ENCODE assay signal across 45 mouse cellular contexts in the genomic region with DNA sequence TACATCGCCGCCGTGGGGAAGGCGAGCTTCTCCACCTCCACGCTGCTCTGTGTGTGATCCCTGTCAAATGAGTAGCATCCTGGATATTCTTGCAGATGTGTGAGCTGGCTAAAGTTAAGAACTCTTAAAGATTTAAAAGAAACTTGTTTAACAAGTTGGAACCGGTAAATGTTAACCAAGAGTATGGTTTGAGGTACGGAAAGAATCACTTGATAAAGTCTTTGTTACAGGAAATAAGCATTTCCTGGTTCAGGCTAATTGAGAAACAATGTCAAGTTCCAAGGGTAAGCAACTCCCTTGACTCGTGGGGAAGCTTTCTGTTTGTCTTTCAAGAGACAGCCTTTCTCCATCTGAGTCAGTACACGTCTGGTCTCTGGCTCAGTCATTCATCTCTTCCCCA. TPM values are rescaled to one million over a fixed set of nuclear protein-coding genes. Genes with fewer than 3 reads are reported as not detected.
"Had no signal": no experiment of that assay in that cellular context is flagged by ENCODE, and none has a peak within 500 bp of the region (broad histone marks: within the 10 kb centered on the region; RNA-seq: fewer than 3 reads in every experiment).

Tmprss11g (minus strand) TSS at position 101 of the 400 bp plus-strand sequence.

- H3K36me3 ChIP-seq: heart, embryonic 10.5 days; heart, embryonic 12.5 days; hindbrain, embryonic 13.5 days; hindbrain, embryonic 15.5 days; kidney, embryonic 15.5 days; limb, embryonic 13.5 days; limb, embryonic 15.5 days; liver, embryonic 12.5 days had no signal

- H3K27me3 ChIP-seq: heart, embryonic 12.5 days; hindbrain, embryonic 13.5 days; hindbrain, embryonic 15.5 days; kidney, embryonic 15.5 days; limb, embryonic 13.5 days; limb, embryonic 15.5 days; liver, embryonic 12.5 days had no signal

- H3K4me3 ChIP-seq: gastrocnemius, adult 2 months; heart, embryonic 10.5 days; heart, embryonic 12.5 days; hindbrain, embryonic 13.5 days; hindbrain, embryonic 15.5 days; kidney, embryonic 15.5 days; limb, embryonic 13.5 days; limb, embryonic 15.5 days; liver, embryonic 12.5 days had no signal

- H3K27ac ChIP-seq: gastrocnemius, adult 2 months; heart, embryonic 10.5 days; hindbrain, embryonic 13.5 days; hindbrain, embryonic 15.5 days; hindbrain, postnatal 0 days; kidney, embryonic 15.5 days; kidney, postnatal 0 days; limb, embryonic 13.5 days; limb, embryonic 15.5 days; liver, embryonic 12.5 days; liver, embryonic 14.5 days had no signal

- H3K4me1 ChIP-seq: heart, embryonic 10.5 days; heart, embryonic 12.5 days; hindbrain, embryonic 13.5 days; hindbrain, embryonic 15.5 days; kidney, embryonic 15.5 days; limb, embryonic 13.5 days; limb, embryonic 15.5 days; liver, embryonic 12.5 days had no signal

- H3K9ac ChIP-seq: heart, embryonic 12.5 days; hindbrain, embryonic 13.5 days; hindbrain, embryonic 15.5 days; kidney, embryonic 15.5 days; limb, embryonic 13.5 days; limb, embryonic 15.5 days; liver, embryonic 12.5 days; liver, embryonic 14.5 days had no signal

- DNase-seq: gastrocnemius, adult 2 months; gastrocnemius, postnatal 10 days; gastrocnemius, postnatal 25 days; heart, adult 18-20 months; heart, postnatal 10 days; kidney, adult 11 months; kidney, adult 2 months; kidney, adult 9 months; kidney, postnatal 14 days; kidney, postnatal 36 days; layer of hippocampus, adult 9-11 months; layer of hippocampus, postnatal 36 days; left cerebral cortex, postnatal 4 days had no signal

- H3K4me2 ChIP-seq: heart, embryonic 12.5 days; hindbrain, embryonic 13.5 days; hindbrain, embryonic 15.5 days; kidney, embryonic 15.5 days; limb, embryonic 13.5 days; limb, embryonic 15.5 days; liver, embryonic 12.5 days had no signal

- ATAC-seq: hindbrain, postnatal 0 days; intestine, embryonic 16.5 days; liver, embryonic 12.5 days had no signal

- H3K9me3 ChIP-seq: heart, embryonic 10.5 days; heart, embryonic 12.5 days; hindbrain, embryonic 13.5 days; hindbrain, embryonic 15.5 days; kidney, embryonic 15.5 days; limb, embryonic 13.5 days; limb, embryonic 15.5 days had no signal

RNA-seq across cellular contexts. Expression of gene Tmprss11g, which starts in this region (rescaled TPM):
- total RNA-seq: gastrocnemius, adult 2 months; gastrocnemius, postnatal 10 days; gastrocnemius, postnatal 25 days; gastrocnemius, postnatal 4 days; granulocyte monocyte progenitor cell, adult 5-6 weeks; heart, adult 18-20 months; heart, adult 8-10 months; heart, postnatal 10 days; heart, postnatal 25 days; hematopoietic stem cell, adult 5-6 weeks; hindbrain, postnatal 0 days; layer of hippocampus, adult 18-20 months; layer of hippocampus, adult 8-10 months; layer of hippocampus, postnatal 14 days; layer of hippocampus, postnatal 36 days; left cerebral cortex, adult 18-20 months; left cerebral cortex, adult 8-10 months; left cerebral cortex, postnatal 10 days; left cerebral cortex, postnatal 25 days; left cerebral cortex, postnatal 4 days; liver, adult 2 months had no signal
- polyA plus RNA-seq: heart, embryonic 10.5 days; heart, embryonic 12.5 days; heart, embryonic 14.5 days; heart, embryonic 16.5 days; hindbrain, embryonic 11.5 days; hindbrain, embryonic 13.5 days; hindbrain, embryonic 15.5 days; hindbrain, postnatal 0 days; intestine, embryonic 14.5 days; intestine, embryonic 16.5 days; kidney, embryonic 15.5 days; kidney, postnatal 0 days; large intestine, adult 2 months; limb, embryonic 11.5 days; limb, embryonic 13.5 days; liver, adult 2 months; liver, embryonic 12.5 days; liver, embryonic 14.5 days; liver, embryonic 16.5 days had no signal
